Mouse (Mus musculus) midbrain, embryonic 16.5 days (tissue): ENCODE data around the gene Picalm. TPM values are rescaled to one million over a fixed set of nuclear protein-coding genes. Genes with fewer than 3 reads are reported as not detected.
"Not testable (repeated sequence)": the region's sequence is repeated elsewhere in the genome, so short reads cannot be mapped to it uniquely, and the experiment has no call there.

Source experiments
- ATAC-seq: fragments of 200-750 bp; cut with Nextera tagmentation; 2 replicates; pipeline ENCODE4 v1.8.0; 2017; ENCODE audit warnings: moderate TSS enrichment
- H3K27ac ChIP-seq: fragments of 300-500 bp; sonication (generic); 2 replicates; pipeline ENCODE4 v1.5.1; 2014; ENCODE audit warnings: mild to moderate bottlenecking, low read length, mixed read lengths
- H3K27me3 ChIP-seq: fragments of 300-500 bp; sonication (generic); 2 replicates; pipeline ENCODE4 v1.6.1; 2014; ENCODE audit warnings: low read depth, low read length, mixed read lengths; ENCODE audit not compliant: control insufficient read depth, insufficient read depth
- H3K36me3 ChIP-seq: fragments of 300-500 bp; sonication (generic); 2 replicates; pipeline ENCODE4 v1.6.1; 2014; ENCODE audit warnings: mild to moderate bottlenecking, low read length, moderate library complexity, mixed read lengths; ENCODE audit not compliant: control insufficient read depth, insufficient read depth
- H3K4me1 ChIP-seq: fragments of 300-500 bp; sonication (generic); 2 replicates; pipeline ENCODE4 v1.6.1; 2014; ENCODE audit warnings: mild to moderate bottlenecking, low read length, mixed read lengths; ENCODE audit not compliant: control insufficient read depth, insufficient read depth
- H3K4me2 ChIP-seq: fragments of 300-500 bp; sonication (generic); 2 replicates; pipeline ENCODE4 v1.6.1; 2014; ENCODE audit warnings: mild to moderate bottlenecking, low read length, mixed read lengths
- H3K4me3 ChIP-seq: fragments of 300-500 bp; sonication (generic); 2 replicates; pipeline ENCODE4 v1.5.1; 2014; ENCODE audit warnings: low read depth, mild to moderate bottlenecking, low read length, moderate library complexity, mixed read lengths
- H3K9ac ChIP-seq: fragments of 300-500 bp; sonication (generic); 2 replicates; pipeline ENCODE4 v1.6.1; 2014; ENCODE audit warnings: low read depth, low read length, mixed read lengths
- H3K9me3 ChIP-seq: fragments of 300-500 bp; sonication (generic); replicated peaks from 2 replicates; pipeline ENCODE4 v1.6.1; 2014; ENCODE audit warnings: mild to moderate bottlenecking, low read length, mixed read lengths; ENCODE audit not compliant: control insufficient read depth, poor library complexity, severe bottlenecking
- WGBS: fragments of 180-500 bp; shearing (Covaris S2); extraction: QIAGEN DNeasy Blood & Tissue Kit; methylation state at CpG from one replicate; pipeline ENCODE4 v1.1.7; 2014; 5-methylcytosine and 5-hydroxymethylcytosine counted together
- polyA plus RNA-seq: library from polyadenylated mRNA; unstranded; fragments of >200 nt; fragmentation: Nextera tagmentation; extraction: Ambion mirVana; gene quantifications from 2 replicates; pipeline ENCODE4 v1.2.1, GENCODE M21; 2015

The Picalm gene
- polyA plus RNA-seq, 1 experiment from 2014 or later, result 38.9 TPM

DNA sequence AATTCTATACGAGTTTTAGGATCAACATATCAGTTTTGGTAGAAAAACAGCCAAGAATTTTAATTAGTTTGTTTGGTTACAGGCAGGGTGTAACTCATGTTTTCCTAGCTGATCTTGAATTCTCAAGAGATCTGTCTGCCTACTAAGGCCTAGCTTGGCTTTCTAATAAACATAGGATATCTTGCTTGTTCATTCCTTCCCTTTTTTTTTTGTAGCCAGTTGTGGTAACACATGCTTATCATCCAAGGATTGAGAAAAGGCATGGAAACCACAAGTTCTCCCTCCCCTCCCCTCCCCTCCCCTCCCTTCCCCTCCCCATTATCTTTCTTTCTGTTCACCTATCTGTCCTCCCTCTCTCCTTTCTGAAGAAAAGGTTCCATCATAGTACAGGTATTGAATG lies 36.0 kb downstream of the Picalm start:
- H3K4me2 ChIP-seq, result no peak overlapping the region
- H3K27me3 ChIP-seq, result no peaks in the 10 kb centered on the region
- no peaks in the 10 kb centered on the region for H3K4me1 ChIP-seq
- H3K4me3 ChIP-seq, result no peak overlapping the region
- H3K36me3 ChIP-seq, result peaks cover 8% of the 10 kb centered on the region
- H3K9me3 ChIP-seq, result no peaks in the 10 kb centered on the region
- H3K27ac ChIP-seq, result no peak overlapping the region
- H3K9ac ChIP-seq, result no peak overlapping the region
- ATAC-seq, result no peak
- WGBS, result 84% methylated on average over 1 of the region's 1 CpGs

DNA sequence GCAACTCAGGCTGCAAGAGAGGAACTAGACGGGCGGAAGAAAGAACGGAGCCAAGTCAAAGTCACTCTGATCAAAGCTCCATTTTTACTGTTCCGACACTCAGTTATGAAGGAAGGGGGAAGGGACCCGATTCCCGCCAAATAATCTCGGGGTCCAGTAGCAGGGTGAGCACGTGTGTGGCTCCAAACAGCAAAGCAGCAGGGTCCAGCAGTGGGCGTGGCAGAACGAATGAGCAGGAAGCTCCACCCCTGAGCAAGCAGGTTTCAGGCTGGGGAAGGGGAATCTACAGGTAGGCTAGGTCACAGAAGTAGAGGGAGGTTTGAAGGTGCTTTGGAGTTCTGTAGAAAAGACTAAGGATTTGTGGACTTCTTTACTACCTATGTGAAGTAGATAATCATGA lies 37.8 kb downstream of the Picalm start:
- H3K4me3 ChIP-seq, H3K27ac ChIP-seq, H3K9ac ChIP-seq, ATAC-seq, H3K9me3 ChIP-seq, H3K4me1 ChIP-seq, H3K27me3 ChIP-seq, H3K36me3 ChIP-seq, H3K4me2 ChIP-seq: not testable (repeated sequence)
- 79% methylated on average over 10 of the region's 10 CpGs for WGBS

DNA sequence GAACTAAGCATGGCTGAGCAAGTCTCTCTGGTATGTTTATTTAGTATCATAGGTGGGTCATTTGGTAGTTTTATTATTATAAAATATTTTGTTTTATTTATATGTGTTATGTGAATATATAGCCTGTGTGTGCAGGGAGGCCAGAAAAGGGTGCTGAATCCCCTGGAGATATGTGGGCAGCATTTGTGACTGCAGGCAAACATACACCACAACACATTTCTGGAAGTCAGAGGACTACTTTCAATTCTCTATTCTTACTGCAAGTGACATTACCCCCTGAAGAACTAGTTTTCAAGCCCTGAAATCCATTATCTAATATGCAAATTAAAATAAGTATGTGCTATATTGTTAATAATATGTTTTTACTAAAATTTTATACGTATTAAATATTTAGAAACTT lies 43.8 kb downstream of the Picalm start:
- no peak overlapping the region for H3K9ac ChIP-seq
- H3K27me3 ChIP-seq, result no peaks in the 10 kb centered on the region
- no peaks in the 10 kb centered on the region for H3K4me1 ChIP-seq
- no peaks in the 10 kb centered on the region for H3K9me3 ChIP-seq
- no peak overlapping the region for H3K4me2 ChIP-seq
- H3K36me3 ChIP-seq, result peaks cover 14% of the 10 kb centered on the region
- H3K4me3 ChIP-seq, result no peak overlapping the region
- WGBS, result 96% methylated on average over 1 of the region's 1 CpGs
- ATAC-seq, result no peak
- no peak overlapping the region for H3K27ac ChIP-seq

DNA sequence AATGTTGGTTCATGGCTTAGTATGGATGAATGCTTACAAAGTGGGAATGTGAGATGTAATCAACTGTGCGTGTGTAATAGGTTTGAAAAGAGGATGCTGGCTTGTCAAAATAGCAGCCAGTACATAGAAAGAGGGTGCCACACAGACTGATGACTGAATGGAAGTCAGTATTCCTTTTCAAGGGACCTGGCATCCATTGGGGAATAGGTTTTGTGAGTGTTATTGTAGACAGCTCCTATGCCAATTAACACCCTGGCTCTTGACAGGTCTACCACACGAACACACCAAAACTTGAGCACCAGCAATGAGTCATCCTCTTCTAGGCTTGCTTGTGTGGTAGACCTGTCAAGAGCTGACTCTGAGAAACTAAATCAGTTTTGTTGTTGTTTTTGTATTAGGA lies 45.6 kb downstream of the Picalm start:
- no peak for ATAC-seq
- peaks cover 14% of the 10 kb centered on the region for H3K36me3 ChIP-seq

DNA sequence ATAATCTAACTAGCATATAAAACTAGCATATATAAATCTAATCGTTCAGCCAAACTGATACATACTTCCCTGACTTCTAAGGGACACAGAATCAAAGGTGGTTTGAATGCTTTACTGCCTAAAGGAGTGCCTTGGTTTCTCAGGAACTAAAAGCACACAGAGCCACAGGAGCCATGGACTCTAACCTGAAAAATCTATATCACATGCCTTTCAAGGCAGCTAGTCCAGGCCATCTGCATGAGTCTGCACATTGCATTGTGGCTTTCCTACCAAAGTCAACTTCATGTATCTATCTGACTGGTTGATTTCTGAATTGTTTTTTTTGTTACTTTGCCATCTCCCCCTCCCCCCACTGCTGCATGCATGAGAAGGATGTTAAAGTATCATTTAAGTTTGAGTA lies 50.6 kb downstream of the Picalm start:
- peaks cover 13% of the 10 kb centered on the region for H3K36me3 ChIP-seq
- no peaks in the 10 kb centered on the region for H3K27me3 ChIP-seq
- H3K4me1 ChIP-seq, result no peaks in the 10 kb centered on the region
- no peak overlapping the region for H3K4me2 ChIP-seq
- 97% methylated on average over 1 of the region's 1 CpGs for WGBS
- H3K4me3 ChIP-seq, result no peak overlapping the region
- no peaks in the 10 kb centered on the region for H3K9me3 ChIP-seq
- no peak overlapping the region for H3K9ac ChIP-seq
- ATAC-seq, result no peak
- H3K27ac ChIP-seq, result no peak overlapping the region

More for the DNA sequence above, 45.6 kb downstream of the Picalm start:
- no peak overlapping the region for H3K27ac ChIP-seq
- WGBS, result 90% methylated on average over 2 of the region's 2 CpGs
- no peaks in the 10 kb centered on the region for H3K4me1 ChIP-seq
- H3K4me3 ChIP-seq, result no peak overlapping the region
- H3K27me3 ChIP-seq, result no peaks in the 10 kb centered on the region
- H3K9me3 ChIP-seq, result no peaks in the 10 kb centered on the region
- no peak overlapping the region for H3K9ac ChIP-seq
- no peak overlapping the region for H3K4me2 ChIP-seq

DNA sequence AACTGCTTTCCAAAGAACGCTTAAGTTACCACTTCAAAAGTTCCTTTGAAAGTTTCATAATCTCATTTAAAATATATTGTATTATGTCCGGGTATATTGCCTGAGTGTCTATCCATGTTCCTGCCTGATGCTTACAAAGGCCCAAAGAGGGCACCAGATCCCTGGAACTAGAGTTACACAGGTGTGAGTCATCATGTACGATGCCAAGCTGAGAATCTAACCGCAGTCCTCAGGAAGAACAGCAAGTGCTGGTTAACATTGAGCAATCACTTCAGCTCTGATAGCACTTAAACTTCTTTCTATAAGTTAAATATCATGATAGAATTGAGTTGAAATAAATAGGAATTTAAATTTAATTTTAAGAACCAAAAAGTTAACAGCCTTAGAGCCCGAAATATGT lies 70.2 kb downstream of the Picalm start:
- H3K4me3 ChIP-seq, result no peak overlapping the region
- no peaks in the 10 kb centered on the region for H3K9me3 ChIP-seq
- ATAC-seq, result no peak
- H3K27ac ChIP-seq, result no peak overlapping the region
- H3K4me2 ChIP-seq, result no peak overlapping the region
- H3K27me3 ChIP-seq, result no peaks in the 10 kb centered on the region
- H3K4me1 ChIP-seq, result no peaks in the 10 kb centered on the region
- no peak overlapping the region for H3K9ac ChIP-seq
- peaks cover 9% of the 10 kb centered on the region; the same call in 1 of the 2 replicates for H3K36me3 ChIP-seq
- 94% methylated on average over 5 of the region's 5 CpGs for WGBS

DNA sequence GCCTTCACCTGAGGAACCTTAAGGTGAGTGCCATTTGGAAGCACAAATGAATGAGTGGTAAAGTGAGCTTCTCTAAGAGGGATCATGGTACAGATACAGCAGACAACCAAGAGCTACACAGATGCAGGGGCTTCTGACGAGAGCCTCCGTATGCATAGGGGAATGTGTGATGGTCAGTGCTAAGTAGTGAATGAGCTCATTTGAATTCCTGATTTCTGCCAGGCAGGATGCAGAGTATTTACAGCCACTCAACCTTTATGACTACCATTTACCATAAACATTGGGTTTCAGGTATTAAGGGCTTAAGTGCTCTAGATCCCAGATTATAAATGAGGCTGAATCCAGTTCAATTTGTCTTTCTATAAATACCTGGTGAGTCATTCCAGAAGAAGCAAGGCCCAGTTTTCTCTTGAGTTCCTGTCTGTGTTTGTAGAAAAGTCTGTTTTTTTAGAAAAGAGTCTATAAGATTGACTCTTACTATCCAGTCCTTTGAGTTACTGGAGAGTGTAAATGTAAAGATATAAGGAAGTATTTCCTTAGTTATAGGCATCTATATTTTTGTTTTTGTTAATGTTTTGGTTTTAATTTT lies 72.0 kb downstream of the Picalm start:
- no peak overlapping the region for H3K4me2 ChIP-seq
- ATAC-seq, result no peak
- WGBS, result 89% methylated on average over 2 of the region's 2 CpGs

DNA sequence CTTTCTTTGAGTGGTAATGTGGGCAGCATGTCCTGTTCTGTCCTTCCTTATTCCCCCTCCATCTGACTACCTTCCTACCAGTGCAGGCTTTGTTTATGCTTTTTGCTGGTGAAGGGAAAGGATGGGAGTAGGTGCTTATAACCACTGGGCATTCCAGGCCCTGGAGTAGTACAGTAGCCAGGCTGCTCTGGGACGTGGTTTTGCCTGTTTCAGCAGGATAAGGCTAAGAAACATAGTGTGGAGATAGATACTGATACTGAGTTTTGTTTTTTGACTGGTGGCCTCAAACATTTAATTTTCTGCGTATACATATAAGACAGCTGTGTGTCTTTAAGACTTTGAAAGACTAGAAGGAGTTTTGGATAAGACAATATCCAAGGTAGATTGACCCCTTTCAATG lies 73.9 kb downstream of the Picalm start:
- H3K36me3 ChIP-seq, result peaks cover 10% of the 10 kb centered on the region
- no peak for ATAC-seq
- no peak overlapping the region for H3K27ac ChIP-seq
- no peaks in the 10 kb centered on the region for H3K9me3 ChIP-seq
- no peak overlapping the region for H3K9ac ChIP-seq
- no peak overlapping the region for H3K4me3 ChIP-seq
- H3K4me2 ChIP-seq, result no peak overlapping the region
- WGBS, result 97% methylated on average over 2 of the region's 2 CpGs
- H3K4me1 ChIP-seq, result no peaks in the 10 kb centered on the region
- H3K27me3 ChIP-seq, result no peaks in the 10 kb centered on the region

More for the DNA sequence above, 72.0 kb downstream of the Picalm start:
- H3K9ac ChIP-seq, result no peak overlapping the region
- no peak overlapping the region for H3K4me3 ChIP-seq
- no peaks in the 10 kb centered on the region for H3K27me3 ChIP-seq
- no peaks in the 10 kb centered on the region for H3K4me1 ChIP-seq
- no peak overlapping the region for H3K27ac ChIP-seq
- H3K9me3 ChIP-seq, result no peaks in the 10 kb centered on the region
- H3K36me3 ChIP-seq, result peaks cover 8% of the 10 kb centered on the region; the same call in 1 of the 2 replicates

DNA sequence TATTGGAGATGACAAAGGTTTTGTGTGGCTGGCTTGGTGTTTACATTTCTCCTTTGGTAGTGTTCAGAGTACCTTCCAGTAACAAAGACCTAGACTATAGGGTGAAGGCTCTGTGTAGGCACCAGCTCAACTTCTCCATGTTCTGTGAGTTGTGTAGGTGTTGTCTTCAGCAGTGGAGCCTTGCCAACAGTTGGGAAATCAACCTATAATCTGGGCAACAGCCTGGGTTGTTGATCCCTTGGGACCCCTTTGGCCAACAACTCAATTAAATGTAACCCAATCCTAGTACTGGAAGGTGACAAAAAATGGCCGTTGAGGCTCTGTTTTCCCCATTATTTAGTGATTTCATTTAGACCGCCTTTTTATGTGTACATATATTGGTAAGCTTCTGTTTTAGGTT lies 80.1 kb downstream of the Picalm start:
- ATAC-seq, result no peak
- H3K27me3 ChIP-seq, result no peaks in the 10 kb centered on the region
- no peak overlapping the region for H3K27ac ChIP-seq
- no peak overlapping the region for H3K4me3 ChIP-seq
- WGBS, result 94% methylated on average over 2 of the region's 2 CpGs
- peaks cover 11% of the 10 kb centered on the region for H3K36me3 ChIP-seq
- H3K9me3 ChIP-seq, result no peaks in the 10 kb centered on the region
- H3K4me1 ChIP-seq, result no peaks in the 10 kb centered on the region
- H3K4me2 ChIP-seq, result no peak overlapping the region
- H3K9ac ChIP-seq, result no peak overlapping the region
